Mouse (Mus musculus): ENCODE results near the gene Negr1.

DNA sequence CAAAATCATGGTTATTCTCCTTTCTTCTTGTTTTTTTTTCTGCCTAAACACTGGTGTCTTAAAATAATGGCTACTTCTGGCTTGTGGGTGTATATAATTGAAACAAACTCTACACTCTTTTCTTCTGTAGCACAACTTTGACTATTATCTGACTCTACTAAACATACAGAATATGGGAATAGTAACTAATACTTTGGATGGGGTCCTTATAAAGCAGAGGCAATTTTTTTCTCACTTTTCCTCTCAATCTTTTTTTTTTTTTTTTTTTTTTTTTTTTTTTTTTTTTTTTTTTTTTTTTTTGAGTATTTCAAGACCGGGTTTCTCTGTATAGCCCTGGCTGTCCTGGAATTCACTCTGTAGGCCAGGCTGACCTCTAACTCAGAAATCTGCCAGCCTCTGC, 772.6 kb downstream of the Negr1 start:
- TF ChIP-seq CTCF (IDR thresholded peaks at IDR 0.05; ENCODE audit: control insufficient read depth, insufficient read depth, insufficient read length) (no peak), MAX (IDR thresholded peaks at IDR 0.05) (no peak), CEBPB (IDR thresholded peaks at IDR 0.05; ENCODE audit: low read depth) (no peak), MYOD1 (IDR thresholded peaks at IDR 0.05; ENCODE audit: control insufficient read depth, insufficient read length, low read depth) (no peak), MYOG (IDR thresholded peaks at IDR 0.05; ENCODE audit: control insufficient read depth, extremely low read depth, insufficient read length) (no peak), USF1 (IDR thresholded peaks at IDR 0.05; ENCODE audit: low read depth) (no peak), FOSL1 (IDR thresholded peaks at IDR 0.05; ENCODE audit: insufficient read depth, low read length, poor library complexity, severe bottlenecking) (no peak)
